Mouse (Mus musculus): Measurements from ENCODE around the gene Sgk1. TPM values are rescaled to one million over a fixed set of nuclear protein-coding genes. Genes with fewer than 3 reads are reported as not detected.
"Not testable (repeated sequence)": the region's sequence is repeated elsewhere in the genome, so short reads cannot be mapped to it uniquely, and the experiment has no call there.

Sgk1 gene
- polyA plus RNA-seq, 1 experiment from 2014 or later: 40.2 TPM

DNA sequence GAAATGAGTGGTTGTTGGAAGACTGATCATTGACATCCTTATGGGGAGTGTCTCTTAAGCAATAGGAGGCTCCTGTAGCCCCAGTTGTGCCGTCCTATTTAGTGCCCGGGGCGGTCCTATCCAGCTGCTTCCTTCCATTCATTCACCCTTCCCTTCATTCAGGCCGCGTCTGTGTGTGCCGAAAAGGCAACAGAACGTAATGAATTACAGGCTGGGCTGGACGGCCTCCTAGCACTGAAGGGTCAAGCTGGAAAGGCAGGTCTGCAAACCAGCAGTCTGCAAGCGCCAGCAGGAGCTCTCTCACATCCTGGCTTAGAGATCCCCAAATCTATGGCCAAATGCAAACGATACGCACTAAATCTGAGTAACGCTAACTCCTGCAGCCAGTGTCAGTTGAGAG lies 1.6 kb downstream of the Sgk1 start:
- no peaks in the 10 kb centered on the region for H3K9me3 ChIP-seq (replicated peaks; ENCODE audit: control insufficient read depth, low read length)
- no peaks in the 10 kb centered on the region for H3K27me3 ChIP-seq (ENCODE audit: control insufficient read depth, insufficient read depth, low read length)
- peak overlapping the region; percentile 38; the same call in 1 of the 2 replicates for H3K9ac ChIP-seq (replicated peaks; ENCODE audit: low read length)
- no peaks in the 10 kb centered on the region; the same call in 1 of the 2 replicates for H3K4me1 ChIP-seq (ENCODE audit: control insufficient read depth, insufficient read depth, low read length)
- peak overlapping the region; percentile 39 for H3K4me3 ChIP-seq (ENCODE audit: low read depth, low read length)
- peak; percentile 79 for DNase-seq (ENCODE audit: low spot score)
- H3K4me2 ChIP-seq (ENCODE audit: low read depth, low read length): peak overlapping the region; percentile 69
- H3K36me3 ChIP-seq (replicated peaks; ENCODE audit: control insufficient read depth, insufficient read depth, low read depth, low read length): no peaks in the 10 kb centered on the region
- WGBS: 0% methylated on average over 12 of the region's 12 CpGs
- H3K27ac ChIP-seq (replicated peaks; ENCODE audit: low read depth, low read length): no peak overlapping the region; the same call in 1 of the 2 replicates
- ATAC-seq (replicated peaks; ENCODE audit: insufficient number of reproducible peaks, low FRiP score, low TSS enrichment, low read depth): no peak; the same call in 1 of the 2 replicates

DNA sequence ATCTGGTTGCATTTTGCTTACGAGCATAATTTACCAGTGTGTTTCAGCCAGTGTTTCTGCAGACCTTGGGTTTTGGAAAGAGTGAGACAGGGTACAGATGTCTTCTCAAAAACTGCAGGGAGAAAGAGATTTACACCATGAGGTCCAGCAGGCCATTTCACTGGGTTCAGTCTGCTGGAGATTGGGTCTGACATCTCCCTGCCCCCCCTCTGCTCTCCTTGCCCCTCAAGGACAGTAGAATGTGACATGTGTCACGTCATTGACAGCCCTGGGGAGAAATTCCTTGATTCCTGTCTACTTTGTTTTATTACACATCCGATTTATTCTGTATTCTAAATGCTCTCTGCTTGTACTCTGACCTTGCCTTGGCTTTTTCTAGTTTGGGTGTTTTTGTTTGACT lies 2.5 kb downstream of the Sgk1 start:
- H3K36me3 ChIP-seq (replicated peaks; ENCODE audit: control insufficient read depth, insufficient read depth, low read depth, low read length): no peaks in the 10 kb centered on the region
- no peak overlapping the region for H3K27ac ChIP-seq (replicated peaks; ENCODE audit: low read depth, low read length)
- H3K4me3 ChIP-seq (ENCODE audit: low read depth, low read length): no peak overlapping the region
- ATAC-seq (replicated peaks; ENCODE audit: insufficient number of reproducible peaks, low FRiP score, low TSS enrichment, low read depth) (no peak), DNase-seq (ENCODE audit: low spot score) (no peak)
- H3K27me3 ChIP-seq (ENCODE audit: control insufficient read depth, insufficient read depth, low read length): no peaks in the 10 kb centered on the region
- H3K4me2 ChIP-seq (ENCODE audit: low read depth, low read length): peak overlapping the region; percentile 19; the same call in 1 of the 2 replicates
- H3K9me3 ChIP-seq (replicated peaks; ENCODE audit: control insufficient read depth, low read length): no peaks in the 10 kb centered on the region
- WGBS: 26% methylated on average over 3 of the region's 3 CpGs
- no peak overlapping the region for H3K9ac ChIP-seq (replicated peaks; ENCODE audit: low read length)
- no peaks in the 10 kb centered on the region; the same call in 1 of the 2 replicates for H3K4me1 ChIP-seq (ENCODE audit: control insufficient read depth, insufficient read depth, low read length)

DNA sequence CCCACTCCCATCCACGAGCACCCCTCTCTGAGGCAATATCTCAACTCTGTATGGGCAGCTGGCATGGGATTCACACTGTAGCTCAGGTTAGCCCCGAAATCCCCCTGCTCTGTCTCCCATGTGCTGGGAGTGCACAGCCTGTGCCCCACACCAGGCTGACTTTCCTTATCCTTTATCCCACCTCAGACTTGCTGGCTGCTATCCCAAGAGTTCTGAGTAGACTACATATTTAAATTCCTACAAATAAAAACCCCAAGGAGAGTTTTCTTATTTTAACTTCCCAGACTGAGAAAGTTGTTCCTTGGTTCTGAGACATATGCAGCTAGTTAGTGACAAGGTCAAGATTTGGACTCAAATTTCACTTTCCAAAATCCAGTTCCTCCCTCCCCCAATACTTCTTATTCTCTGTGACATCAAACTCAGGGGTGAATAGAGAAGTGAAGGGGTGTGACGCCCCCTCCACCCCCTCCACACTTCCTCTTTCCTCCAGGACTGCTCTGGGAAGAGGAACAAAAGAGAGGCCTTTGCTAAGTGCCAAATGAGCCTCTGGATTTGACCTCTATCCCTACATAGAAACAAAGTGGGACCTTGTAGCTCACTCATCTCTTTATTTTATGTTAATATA lies 7.3 kb downstream of the Sgk1 start:
- H3K27me3 ChIP-seq (ENCODE audit: control insufficient read depth, insufficient read depth, low read length): no peaks in the 10 kb centered on the region
- no peaks in the 10 kb centered on the region for H3K9me3 ChIP-seq (replicated peaks; ENCODE audit: control insufficient read depth, low read length)
- no peaks in the 10 kb centered on the region; the same call in 1 of the 2 replicates for H3K4me1 ChIP-seq (ENCODE audit: control insufficient read depth, insufficient read depth, low read length)
- no peaks in the 10 kb centered on the region for H3K36me3 ChIP-seq (replicated peaks; ENCODE audit: control insufficient read depth, insufficient read depth, low read depth, low read length)
- no peak overlapping the region for H3K9ac ChIP-seq (replicated peaks; ENCODE audit: low read length)
- DNase-seq (ENCODE audit: low spot score): peak; percentile 76
- H3K27ac ChIP-seq (replicated peaks; ENCODE audit: low read depth, low read length): peak overlapping the region; percentile 52; the same call in 1 of the 2 replicates
- 54% methylated on average over 3 of the region's 3 CpGs for WGBS
- no peak overlapping the region for H3K4me3 ChIP-seq (ENCODE audit: low read depth, low read length)
- ATAC-seq (replicated peaks; ENCODE audit: insufficient number of reproducible peaks, low FRiP score, low TSS enrichment, low read depth): no peak
- no peak overlapping the region for H3K4me2 ChIP-seq (ENCODE audit: low read depth, low read length)

DNA sequence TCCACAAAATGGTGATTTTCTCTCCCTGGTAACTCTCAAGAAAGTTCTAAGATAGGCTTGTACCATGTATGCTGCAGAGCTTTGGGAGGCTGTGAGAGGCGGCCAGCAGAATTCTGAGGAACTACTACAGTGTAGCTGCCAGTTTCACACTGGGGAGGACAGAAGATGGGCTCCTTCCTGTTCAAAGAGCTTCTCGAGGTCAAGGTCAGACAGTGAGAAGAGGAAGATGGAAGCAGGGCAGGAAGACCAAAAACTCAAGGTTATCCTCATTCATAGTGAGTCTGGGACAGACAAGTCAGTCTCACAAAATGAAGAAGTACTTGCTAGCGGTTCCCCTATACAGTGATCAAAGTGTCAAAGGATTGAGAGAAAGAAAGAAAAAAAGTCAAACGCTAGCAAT lies 8.3 kb downstream of the Sgk1 start:
- H3K4me1 ChIP-seq (ENCODE audit: control insufficient read depth, insufficient read depth, low read length): no peaks in the 10 kb centered on the region; the same call in 1 of the 2 replicates
- WGBS: 84% methylated on average over 4 of the region's 4 CpGs
- ATAC-seq (replicated peaks; ENCODE audit: insufficient number of reproducible peaks, low FRiP score, low TSS enrichment, low read depth) (no peak), DNase-seq (ENCODE audit: low spot score) (no peak)
- no peaks in the 10 kb centered on the region for H3K27me3 ChIP-seq (ENCODE audit: control insufficient read depth, insufficient read depth, low read length)
- no peak overlapping the region for H3K9ac ChIP-seq (replicated peaks; ENCODE audit: low read length)
- H3K9me3 ChIP-seq (replicated peaks; ENCODE audit: control insufficient read depth, low read length): no peaks in the 10 kb centered on the region
- no peak overlapping the region for H3K4me2 ChIP-seq (ENCODE audit: low read depth, low read length)
- no peaks in the 10 kb centered on the region for H3K36me3 ChIP-seq (replicated peaks; ENCODE audit: control insufficient read depth, insufficient read depth, low read depth, low read length)
- no peak overlapping the region for H3K27ac ChIP-seq (replicated peaks; ENCODE audit: low read depth, low read length)
- no peak overlapping the region for H3K4me3 ChIP-seq (ENCODE audit: low read depth, low read length)

DNA sequence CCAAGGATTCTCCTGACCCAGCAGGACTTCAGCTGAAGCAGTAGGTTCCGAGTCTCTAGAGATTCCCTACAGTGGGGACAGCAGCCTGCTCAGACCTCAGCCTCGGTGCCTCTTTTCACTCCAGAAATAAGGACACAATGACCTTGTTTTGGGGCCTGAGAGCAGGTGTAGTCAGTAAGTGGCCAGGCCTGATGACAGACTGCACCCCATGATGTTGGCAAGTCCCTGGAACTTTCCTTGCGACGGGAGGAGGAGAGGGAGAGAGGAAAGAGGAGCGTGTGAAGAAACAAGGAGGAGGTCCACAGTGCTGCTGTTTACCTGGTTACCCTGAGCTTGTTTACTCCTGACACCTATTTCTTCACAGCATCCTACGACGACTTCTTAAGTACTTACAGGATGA lies 9.5 kb downstream of the Sgk1 start:
- H3K36me3 ChIP-seq (replicated peaks; ENCODE audit: control insufficient read depth, insufficient read depth, low read depth, low read length): no peaks in the 10 kb centered on the region
- WGBS: 54% methylated on average over 7 of the region's 7 CpGs
- no peak overlapping the region for H3K4me2 ChIP-seq (ENCODE audit: low read depth, low read length)
- no peak for ATAC-seq (replicated peaks; ENCODE audit: insufficient number of reproducible peaks, low FRiP score, low TSS enrichment, low read depth)
- H3K4me3 ChIP-seq (ENCODE audit: low read depth, low read length): no peak overlapping the region
- no peak overlapping the region for H3K27ac ChIP-seq (replicated peaks; ENCODE audit: low read depth, low read length)
- no peak for DNase-seq (ENCODE audit: low spot score)
- H3K9ac ChIP-seq (replicated peaks; ENCODE audit: low read length): no peak overlapping the region
- H3K9me3 ChIP-seq (replicated peaks; ENCODE audit: control insufficient read depth, low read length): no peaks in the 10 kb centered on the region
- no peaks in the 10 kb centered on the region for H3K4me1 ChIP-seq (ENCODE audit: control insufficient read depth, insufficient read depth, low read length)
- H3K27me3 ChIP-seq (ENCODE audit: control insufficient read depth, insufficient read depth, low read length): no peaks in the 10 kb centered on the region

DNA sequence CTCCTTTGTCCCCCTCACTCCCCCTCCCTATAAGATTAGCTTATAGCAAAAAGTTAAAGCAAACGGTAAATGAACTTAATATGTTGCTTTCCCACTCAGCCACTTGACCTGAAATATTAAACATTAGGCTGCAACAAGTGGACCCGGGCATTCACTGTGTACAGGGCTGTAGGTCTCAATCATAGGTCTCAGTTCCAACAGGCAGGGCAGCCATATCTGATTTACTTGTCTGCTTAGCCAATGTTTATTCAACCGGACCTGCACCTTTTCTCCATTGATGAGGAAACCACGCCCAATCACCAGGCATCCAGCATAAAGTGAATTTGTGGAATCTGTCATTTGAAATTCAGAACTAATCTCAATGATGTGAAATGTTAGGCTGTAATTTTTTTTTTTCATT lies 10.1 kb downstream of the Sgk1 start:
- H3K36me3 ChIP-seq (replicated peaks; ENCODE audit: control insufficient read depth, insufficient read depth, low read depth, low read length): no peaks in the 10 kb centered on the region
- no peak overlapping the region for H3K9ac ChIP-seq (replicated peaks; ENCODE audit: low read length)
- no peaks in the 10 kb centered on the region for H3K9me3 ChIP-seq (replicated peaks; ENCODE audit: control insufficient read depth, low read length)
- DNase-seq (ENCODE audit: low spot score) (no peak), ATAC-seq (replicated peaks; ENCODE audit: insufficient number of reproducible peaks, low FRiP score, low TSS enrichment, low read depth) (no peak)
- H3K4me2 ChIP-seq (ENCODE audit: low read depth, low read length): no peak overlapping the region
- H3K4me3 ChIP-seq (ENCODE audit: low read depth, low read length): no peak overlapping the region
- H3K4me1 ChIP-seq (ENCODE audit: control insufficient read depth, insufficient read depth, low read length): no peaks in the 10 kb centered on the region
- H3K27ac ChIP-seq (replicated peaks; ENCODE audit: low read depth, low read length): no peak overlapping the region
- H3K27me3 ChIP-seq (ENCODE audit: control insufficient read depth, insufficient read depth, low read length): no peaks in the 10 kb centered on the region
- WGBS: 75% methylated on average over 4 of the region's 4 CpGs

DNA sequence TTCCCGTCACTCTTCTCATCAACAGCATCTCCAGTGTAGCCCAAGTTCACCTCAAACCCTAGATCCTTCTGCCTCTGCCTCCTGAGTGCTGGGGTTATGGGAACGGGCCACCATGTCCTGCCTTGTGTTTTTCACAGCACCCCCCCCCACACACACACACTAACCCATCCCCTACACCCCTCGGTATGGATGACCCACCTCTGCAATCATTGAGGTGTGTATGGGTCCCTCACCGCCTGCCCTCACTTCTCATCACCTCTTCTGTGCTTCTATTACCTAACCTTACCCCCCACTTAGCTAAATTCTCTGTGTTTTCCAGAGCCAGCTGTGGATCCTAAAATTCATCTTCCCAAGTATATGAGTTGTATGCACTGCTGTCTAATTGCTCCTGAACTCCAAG lies 16.4 kb downstream of the Sgk1 start:
- Histone ChIP-seq H3K4me3 (ENCODE audit: low read depth, low read length) (no peak overlapping the region), H3K9ac (replicated peaks; ENCODE audit: low read length) (no peak overlapping the region), H3K4me2 (ENCODE audit: low read depth, low read length) (no peak overlapping the region), H3K9me3 (replicated peaks; ENCODE audit: control insufficient read depth, low read length) (no peaks in the 10 kb centered on the region), H3K27me3 (ENCODE audit: control insufficient read depth, insufficient read depth, low read length) (no peaks in the 10 kb centered on the region), H3K27ac (replicated peaks; ENCODE audit: low read depth, low read length) (no peak overlapping the region), H3K36me3 (replicated peaks; ENCODE audit: control insufficient read depth, insufficient read depth, low read depth, low read length) (no peaks in the 10 kb centered on the region), H3K4me1 (ENCODE audit: control insufficient read depth, insufficient read depth, low read length) (no peaks in the 10 kb centered on the region)
- WGBS: 91% methylated on average over 4 of the region's 4 CpGs
- DNase-seq (ENCODE audit: low spot score) (no peak), ATAC-seq (replicated peaks; ENCODE audit: insufficient number of reproducible peaks, low FRiP score, low TSS enrichment, low read depth) (no peak)

DNA sequence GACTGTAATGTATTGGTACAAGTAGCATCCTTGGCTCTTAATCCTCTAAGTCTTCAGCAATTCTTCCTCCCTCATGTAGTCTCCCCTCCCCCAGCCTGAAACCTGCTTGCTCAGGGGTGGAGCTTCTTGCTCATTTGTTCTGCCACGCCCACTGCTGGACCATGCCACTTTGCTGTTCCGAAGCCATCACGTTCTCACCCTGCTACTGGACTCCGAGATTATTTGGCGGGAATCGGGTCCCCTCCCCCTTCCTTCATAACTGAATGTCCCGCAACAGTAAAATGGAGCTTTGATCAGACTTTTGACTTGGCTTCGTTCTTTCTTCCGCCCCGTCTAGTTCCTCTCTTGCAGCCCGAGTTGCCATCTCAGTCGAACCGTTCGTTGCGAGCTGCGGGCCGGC lies 16.9 kb downstream of the Sgk1 start:
- not testable (repeated sequence) for H3K4me2 ChIP-seq (ENCODE audit: low read depth, low read length); H3K4me3 ChIP-seq (ENCODE audit: low read depth, low read length); ATAC-seq (replicated peaks; ENCODE audit: insufficient number of reproducible peaks, low FRiP score, low TSS enrichment, low read depth); H3K9ac ChIP-seq (replicated peaks; ENCODE audit: low read length); H3K4me1 ChIP-seq (ENCODE audit: control insufficient read depth, insufficient read depth, low read length); H3K27me3 ChIP-seq (ENCODE audit: control insufficient read depth, insufficient read depth, low read length); H3K27ac ChIP-seq (replicated peaks; ENCODE audit: low read depth, low read length); H3K9me3 ChIP-seq (replicated peaks; ENCODE audit: control insufficient read depth, low read length); DNase-seq (ENCODE audit: low spot score); H3K36me3 ChIP-seq (replicated peaks; ENCODE audit: control insufficient read depth, insufficient read depth, low read depth, low read length)
- WGBS: 92% methylated on average over 17 of the region's 17 CpGs

Measured in embryonic facial prominence, embryonic 11.5 days (tissue).